Mouse (Mus musculus): ENCODE data around the gene Rgcc. TPM values are rescaled to one million over a fixed set of nuclear protein-coding genes. Genes with fewer than 3 reads are reported as not detected.

Rgcc gene
- polyA plus RNA-seq, 1 experiment from 2014 or later, result 23.0 TPM

- Histone ChIP-seq H3K9me3 (ENCODE audit: control insufficient read depth, low read length) (no peaks in the 10 kb centered on the region), H3K9ac (replicated peaks; ENCODE audit: low read depth, low read length) (no peak overlapping the region), H3K4me2 (ENCODE audit: low read depth, low read length) (no peak overlapping the region), H3K4me3 (ENCODE audit: low read depth, low read length) (no peak overlapping the region), H3K27me3 (ENCODE audit: control insufficient read depth, insufficient read depth, low read length) (no peaks in the 10 kb centered on the region), H3K4me1 (ENCODE audit: control insufficient read depth, insufficient read depth, low read length) (no peaks in the 10 kb centered on the region), H3K27ac (ENCODE audit: low read depth, low read length) (no peak overlapping the region), H3K36me3 (ENCODE audit: control insufficient read depth, insufficient read depth, low read length) (no peaks in the 10 kb centered on the region)
- 95% methylated on average over 7 of the region's 7 CpGs for WGBS
- ATAC-seq (ENCODE audit: low read depth), result no peak
These were observed 5.7 kb upstream of the Rgcc start for GRCm38 (mm10) chr14:79307138-79307537.

- no peak for ATAC-seq (ENCODE audit: low read depth)
- Histone ChIP-seq H3K36me3 (ENCODE audit: control insufficient read depth, insufficient read depth, low read length) (no peaks in the 10 kb centered on the region), H3K4me1 (ENCODE audit: control insufficient read depth, insufficient read depth, low read length) (no peaks in the 10 kb centered on the region), H3K27ac (ENCODE audit: low read depth, low read length) (no peak overlapping the region), H3K4me2 (ENCODE audit: low read depth, low read length) (no peak overlapping the region), H3K4me3 (ENCODE audit: low read depth, low read length) (no peak overlapping the region), H3K9ac (replicated peaks; ENCODE audit: low read depth, low read length) (no peak overlapping the region), H3K27me3 (ENCODE audit: control insufficient read depth, insufficient read depth, low read length) (0 out of 2 replicates have a peak, but pooled peaks cover 5% of the 10 kb centered on the region), H3K9me3 (ENCODE audit: control insufficient read depth, low read length) (no peaks in the 10 kb centered on the region)
- WGBS, result 92% methylated on average over 6 of the region's 6 CpGs
These were observed 3.5 kb upstream of the Rgcc start for GRCm38 (mm10) chr14:79304873-79305464.

DNA sequence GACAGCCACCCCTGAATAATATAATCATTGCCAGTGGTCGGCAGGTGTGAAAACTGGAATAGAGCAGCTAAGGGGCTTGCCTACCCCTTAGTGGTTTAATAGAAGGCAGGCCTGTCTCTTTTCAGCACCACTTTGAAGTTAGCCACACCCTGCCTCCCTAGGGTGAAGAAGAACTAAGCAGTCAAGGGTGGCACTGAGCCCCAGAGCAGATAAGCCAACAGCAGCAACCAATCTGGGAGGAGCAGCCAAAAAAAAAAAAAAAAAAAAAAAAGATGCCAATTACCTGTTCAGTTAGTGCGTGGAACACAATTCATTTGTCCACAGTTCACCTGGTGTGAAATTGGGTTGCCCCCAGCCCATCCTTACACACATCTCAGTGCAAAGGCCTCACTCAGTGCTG lies 1.7 kb upstream of the Rgcc start:
- Histone ChIP-seq H3K9ac (replicated peaks; ENCODE audit: low read depth, low read length) (no peak overlapping the region), H3K4me1 (ENCODE audit: control insufficient read depth, insufficient read depth, low read length) (no peaks in the 10 kb centered on the region), H3K4me2 (ENCODE audit: low read depth, low read length) (no peak overlapping the region), H3K4me3 (ENCODE audit: low read depth, low read length) (no peak overlapping the region), H3K27ac (ENCODE audit: low read depth, low read length) (no peak overlapping the region), H3K27me3 (ENCODE audit: control insufficient read depth, insufficient read depth, low read length) (0 out of 2 replicates have a peak, but pooled peaks cover 9% of the 10 kb centered on the region), H3K36me3 (ENCODE audit: control insufficient read depth, insufficient read depth, low read length) (no peaks in the 10 kb centered on the region), H3K9me3 (ENCODE audit: control insufficient read depth, low read length) (no peaks in the 10 kb centered on the region)
- no peak for ATAC-seq (ENCODE audit: low read depth)
- WGBS, result 72% methylated on average over 2 of the region's 2 CpGs

GRCm38 (mm10) chr14:79300641-79301350 lies 649 bp downstream of the Rgcc start:
- Histone ChIP-seq H3K27me3 (ENCODE audit: control insufficient read depth, insufficient read depth, low read length) (0 out of 2 replicates have a peak, but pooled peaks cover 9% of the 10 kb centered on the region), H3K4me2 (ENCODE audit: low read depth, low read length) (peak overlapping the region; percentile 98), H3K9me3 (ENCODE audit: control insufficient read depth, low read length) (no peaks in the 10 kb centered on the region), H3K9ac (replicated peaks; ENCODE audit: low read depth, low read length) (peak overlapping the region; percentile 60), H3K27ac (ENCODE audit: low read depth, low read length) (no peak overlapping the region), H3K36me3 (ENCODE audit: control insufficient read depth, insufficient read depth, low read length) (no peaks in the 10 kb centered on the region), H3K4me1 (ENCODE audit: control insufficient read depth, insufficient read depth, low read length) (no peaks in the 10 kb centered on the region), H3K4me3 (ENCODE audit: low read depth, low read length) (peak overlapping the region; percentile 42)
- WGBS, result under 1% methylated on average over 52 of the region's 52 CpGs
- ATAC-seq (ENCODE audit: low read depth), result peak; percentile 48

DNA sequence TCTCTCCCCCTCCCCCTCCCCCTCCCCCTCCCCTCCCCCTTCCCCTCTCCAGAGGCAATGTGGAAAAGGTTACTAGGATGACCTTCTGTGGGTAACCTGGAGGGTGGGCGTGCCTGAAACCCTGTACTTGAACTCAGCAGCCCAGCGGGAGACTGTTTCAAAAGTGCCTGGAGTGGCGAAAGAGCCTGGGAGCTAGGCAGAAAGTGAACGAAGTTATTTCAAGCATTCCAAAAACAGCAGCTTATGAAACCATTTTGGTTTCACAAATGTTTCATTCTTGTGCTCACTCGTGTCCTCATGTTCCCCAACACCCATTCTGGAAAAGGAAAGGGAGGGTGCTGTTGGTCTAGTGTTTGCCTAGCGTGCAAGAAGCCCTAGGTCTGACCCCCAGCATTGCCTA lies 1.6 kb downstream of the Rgcc start:
- H3K9ac ChIP-seq (replicated peaks; ENCODE audit: low read depth, low read length), result peak overlapping the region; percentile 60; the same call in 1 of the 2 replicates

GRCm38 (mm10) chr14:79299230-79299629 lies 2.2 kb downstream of the Rgcc start:
- H3K9ac ChIP-seq (replicated peaks; ENCODE audit: low read depth, low read length), result no peak overlapping the region
- 0 out of 2 replicates have a peak, but pooled peaks cover 9% of the 10 kb centered on the region for H3K27me3 ChIP-seq (ENCODE audit: control insufficient read depth, insufficient read depth, low read length)
- 54% methylated on average over 4 of the region's 4 CpGs for WGBS
- no peak overlapping the region for H3K27ac ChIP-seq (ENCODE audit: low read depth, low read length)
- H3K4me1 ChIP-seq (ENCODE audit: control insufficient read depth, insufficient read depth, low read length), result no peaks in the 10 kb centered on the region
- no peaks in the 10 kb centered on the region for H3K9me3 ChIP-seq (ENCODE audit: control insufficient read depth, low read length)
- H3K4me2 ChIP-seq (ENCODE audit: low read depth, low read length), result peak overlapping the region; percentile 18; the same call in 1 of the 2 replicates
- no peaks in the 10 kb centered on the region for H3K36me3 ChIP-seq (ENCODE audit: control insufficient read depth, insufficient read depth, low read length)
- no peak for ATAC-seq (ENCODE audit: low read depth)
- H3K4me3 ChIP-seq (ENCODE audit: low read depth, low read length), result peak overlapping the region; percentile 5; the same call in 1 of the 2 replicates

More for the DNA sequence above, 1.6 kb downstream of the Rgcc start:
- Histone ChIP-seq H3K4me1 (ENCODE audit: control insufficient read depth, insufficient read depth, low read length) (no peaks in the 10 kb centered on the region), H3K9me3 (ENCODE audit: control insufficient read depth, low read length) (no peaks in the 10 kb centered on the region), H3K27me3 (ENCODE audit: control insufficient read depth, insufficient read depth, low read length) (0 out of 2 replicates have a peak, but pooled peaks cover 9% of the 10 kb centered on the region), H3K27ac (ENCODE audit: low read depth, low read length) (no peak overlapping the region), H3K4me3 (ENCODE audit: low read depth, low read length) (peak overlapping the region; percentile 42; the same call in 1 of the 2 replicates), H3K36me3 (ENCODE audit: control insufficient read depth, insufficient read depth, low read length) (no peaks in the 10 kb centered on the region), H3K4me2 (ENCODE audit: low read depth, low read length) (peak overlapping the region; percentile 98)
- ATAC-seq (ENCODE audit: low read depth), result no peak
- WGBS, result 17% methylated on average over 6 of the region's 6 CpGs

GRCm38 (mm10) chr14:79298314-79298992 lies 3.0 kb downstream of the Rgcc start:
- no peak overlapping the region for H3K9ac ChIP-seq (replicated peaks; ENCODE audit: low read depth, low read length)
- H3K4me1 ChIP-seq (ENCODE audit: control insufficient read depth, insufficient read depth, low read length), result no peaks in the 10 kb centered on the region
- ATAC-seq (ENCODE audit: low read depth), result no peak
- WGBS, result 76% methylated on average over 7 of the region's 7 CpGs
- no peaks in the 10 kb centered on the region for H3K9me3 ChIP-seq (ENCODE audit: control insufficient read depth, low read length)
- no peak overlapping the region for H3K27ac ChIP-seq (ENCODE audit: low read depth, low read length)
- 0 out of 2 replicates have a peak, but pooled peaks cover 9% of the 10 kb centered on the region for H3K27me3 ChIP-seq (ENCODE audit: control insufficient read depth, insufficient read depth, low read length)
- peak overlapping the region; percentile 18; the same call in 1 of the 2 replicates for H3K4me2 ChIP-seq (ENCODE audit: low read depth, low read length)
- no peaks in the 10 kb centered on the region for H3K36me3 ChIP-seq (ENCODE audit: control insufficient read depth, insufficient read depth, low read length)
- H3K4me3 ChIP-seq (ENCODE audit: low read depth, low read length), result peak overlapping the region; percentile 5; the same call in 1 of the 2 replicates

- H3K27me3 ChIP-seq (ENCODE audit: control insufficient read depth, insufficient read depth, low read length), result 0 out of 2 replicates have a peak, but pooled peaks cover 9% of the 10 kb centered on the region
- WGBS, result 49% methylated on average over 5 of the region's 5 CpGs
- no peak overlapping the region for H3K27ac ChIP-seq (ENCODE audit: low read depth, low read length)
- no peaks in the 10 kb centered on the region for H3K4me1 ChIP-seq (ENCODE audit: control insufficient read depth, insufficient read depth, low read length)
- no peak overlapping the region for H3K4me2 ChIP-seq (ENCODE audit: low read depth, low read length)
- H3K9ac ChIP-seq (replicated peaks; ENCODE audit: low read depth, low read length), result no peak overlapping the region
- no peak overlapping the region for H3K4me3 ChIP-seq (ENCODE audit: low read depth, low read length)
- H3K36me3 ChIP-seq (ENCODE audit: control insufficient read depth, insufficient read depth, low read length), result no peaks in the 10 kb centered on the region
- no peaks in the 10 kb centered on the region for H3K9me3 ChIP-seq (ENCODE audit: control insufficient read depth, low read length)
- no peak for ATAC-seq (ENCODE audit: low read depth)
These were observed 4.6 kb downstream of the Rgcc start for GRCm38 (mm10) chr14:79296836-79297235.

Measured in neural tube, embryonic 14.5 days (tissue).